Mouse (Mus musculus) intestine, embryonic 15.5 days (tissue): ENCODE data around the gene Krtap5-4. TPM values are rescaled to one million over a fixed set of nuclear protein-coding genes. Genes with fewer than 3 reads are reported as not detected.
A peak's percentile ranks its signal among the peaks of the same experiment; 100 is the strongest.

Source experiments
- ATAC-seq: fragments of 200-750 bp; cut with Nextera tagmentation; 2 replicates; pipeline ENCODE4 v1.8.0; 2017; ENCODE audit warnings: moderate TSS enrichment, moderate library complexity
- H3K27ac ChIP-seq: fragments of 300-500 bp; sonication (generic); 2 replicates; pipeline ENCODE4 v1.5.1; 2015; ENCODE audit warnings: mild to moderate bottlenecking, inconsistent platforms
- H3K27me3 ChIP-seq: fragments of 300-500 bp; sonication (generic); replicated peaks from 2 replicates; pipeline ENCODE4 v1.6.1; 2015; ENCODE audit warnings: inconsistent platforms
- H3K36me3 ChIP-seq: fragments of 300-500 bp; sonication (generic); 2 replicates; pipeline ENCODE4 v1.6.1; 2015; ENCODE audit warnings: inconsistent platforms
- H3K4me1 ChIP-seq: fragments of 300-500 bp; sonication (generic); replicated peaks from 2 replicates; pipeline ENCODE4 v1.6.1; 2015; ENCODE audit warnings: inconsistent platforms
- H3K4me2 ChIP-seq: fragments of 300-500 bp; sonication (generic); replicated peaks from 2 replicates; pipeline ENCODE4 v1.6.1; 2015; ENCODE audit warnings: mild to moderate bottlenecking, inconsistent platforms
- H3K4me3 ChIP-seq: fragments of 300-500 bp; sonication (generic); replicated peaks from 2 replicates; pipeline ENCODE4 v1.5.1; 2015; ENCODE audit warnings: inconsistent platforms
- H3K9ac ChIP-seq: fragments of 300-500 bp; sonication (generic); 2 replicates; pipeline ENCODE4 v1.6.1; 2015; ENCODE audit warnings: inconsistent platforms
- H3K9me3 ChIP-seq: fragments of 300-500 bp; sonication (generic); 2 replicates; pipeline ENCODE4 v1.6.1; 2016; ENCODE audit warnings: inconsistent platforms
- WGBS: fragments of 180-500 bp; shearing (Covaris S2); methylation state at CpG from one replicate; pipeline ENCODE4 v1.1.7; 2015; 5-methylcytosine and 5-hydroxymethylcytosine counted together
- polyA plus RNA-seq: library from polyadenylated mRNA; unstranded; fragments of >200 nt; fragmentation: Nextera tagmentation; extraction: Ambion mirVana; gene quantifications from 2 replicates; pipeline ENCODE4 v1.2.1, GENCODE M21; 2015

Krtap5-4 gene
- polyA plus RNA-seq, 1 experiment from 2014 or later: not detected

DNA sequence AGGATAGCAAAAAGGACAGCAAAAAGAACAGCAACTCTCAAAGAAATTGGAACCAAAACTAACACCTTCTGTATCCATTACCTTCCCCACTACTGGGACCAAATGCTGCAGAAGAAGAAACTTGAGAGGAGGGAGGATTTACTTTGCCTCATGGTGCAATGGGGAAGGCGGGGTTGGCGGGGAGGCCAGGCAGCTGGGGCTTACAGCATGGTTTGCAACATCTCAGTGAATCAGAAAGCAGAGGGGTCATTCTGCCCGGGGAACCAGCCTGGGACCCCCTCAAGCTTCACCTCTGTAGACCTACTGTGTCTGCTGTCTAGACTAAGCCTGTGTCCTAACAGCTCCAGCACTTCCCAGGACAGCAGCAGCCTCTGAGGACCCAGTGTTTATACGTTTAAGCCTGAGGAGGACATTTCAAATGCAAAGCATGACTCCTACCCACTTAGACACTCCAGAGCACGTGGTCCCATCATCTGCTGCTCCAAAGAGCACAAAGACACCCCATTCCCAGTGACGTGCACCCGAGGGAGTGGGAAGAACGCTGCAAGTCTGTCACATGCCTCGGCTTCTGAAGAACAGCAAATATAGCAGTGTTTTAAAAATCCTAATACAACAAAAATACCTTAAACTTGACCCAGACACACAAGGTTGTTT, 46.1 kb downstream of the Krtap5-4 start:
- Histone ChIP-seq H3K27ac (no peak overlapping the region), H3K9me3 (no peaks in the 10 kb centered on the region), H3K4me2 (no peak overlapping the region), H3K36me3 (no peaks in the 10 kb centered on the region), H3K9ac (no peak overlapping the region), H3K27me3 (no peaks in the 10 kb centered on the region), H3K4me1 (peaks cover 11% of the 10 kb centered on the region; the same call in 1 of the 2 replicates), H3K4me3 (no peak overlapping the region)
- WGBS: 29% methylated on average over 9 of the region's 9 CpGs
- ATAC-seq: 0 out of 2 replicates have a peak, but pooled peaks have one; percentile 23

DNA sequence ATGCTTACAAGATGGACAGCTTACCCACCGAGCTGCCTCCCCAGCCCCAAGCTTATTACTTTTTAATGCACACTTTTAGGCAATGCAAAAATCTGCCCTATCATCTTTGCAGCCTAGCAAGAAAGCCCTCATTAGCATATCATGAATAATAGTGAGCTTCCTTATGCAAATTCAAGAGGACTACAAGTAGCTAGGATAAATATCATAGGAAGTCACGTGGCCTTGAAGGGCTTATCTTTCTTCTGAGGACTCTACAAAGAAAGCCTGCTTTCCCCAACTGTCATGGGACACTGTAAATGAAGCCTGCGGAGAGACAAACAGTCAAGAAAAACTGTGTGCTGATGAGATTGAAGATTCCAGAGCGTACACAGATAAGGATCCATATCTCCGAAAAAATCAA, 48.2 kb downstream of the Krtap5-4 start:
- no peak overlapping the region for H3K4me2 ChIP-seq
- no peak overlapping the region for H3K9ac ChIP-seq
- no peak for ATAC-seq
- no peaks in the 10 kb centered on the region for H3K36me3 ChIP-seq
- H3K4me1 ChIP-seq: peaks cover 11% of the 10 kb centered on the region; the same call in 1 of the 2 replicates
- H3K27me3 ChIP-seq: no peaks in the 10 kb centered on the region
- H3K4me3 ChIP-seq: no peak overlapping the region
- no peak overlapping the region for H3K27ac ChIP-seq
- WGBS: 49% methylated on average over 5 of the region's 5 CpGs
- H3K9me3 ChIP-seq: no peaks in the 10 kb centered on the region

DNA sequence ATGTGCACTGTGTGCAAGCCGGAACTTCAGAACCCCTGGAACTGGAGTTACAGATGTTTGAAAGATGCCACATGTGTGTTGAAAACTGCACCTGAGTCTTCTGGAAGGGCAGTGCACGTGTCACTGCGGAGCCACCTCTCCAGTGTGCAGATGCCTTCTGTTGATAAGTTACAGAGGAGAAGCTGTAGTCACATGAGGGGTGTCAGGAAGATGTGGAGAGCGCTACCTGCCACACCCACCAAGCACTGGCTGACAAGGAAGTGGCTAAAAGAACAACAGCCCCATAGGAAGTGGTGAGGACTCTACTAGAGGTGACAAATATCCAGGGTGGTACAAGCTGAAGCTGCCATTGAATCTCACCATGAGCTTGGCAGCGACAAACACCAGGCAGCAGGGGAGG, 50.5 kb downstream of the Krtap5-4 start:
- ATAC-seq: peak; percentile 68; the same call in 1 of the 2 replicates
- Histone ChIP-seq H3K4me2 (no peak overlapping the region), H3K9ac (no peak overlapping the region), H3K4me3 (no peak overlapping the region), H3K4me1 (peaks cover 11% of the 10 kb centered on the region; the same call in 1 of the 2 replicates), H3K27ac (no peak overlapping the region), H3K27me3 (no peaks in the 10 kb centered on the region), H3K9me3 (no peaks in the 10 kb centered on the region), H3K36me3 (no peaks in the 10 kb centered on the region)
- 66% methylated on average over 5 of the region's 5 CpGs for WGBS

Other genes with a start within 250 kb of the Krtap5-4 start
- 57.8 and 61.8 TPM in 2 replicates for gene Mob2, start 242.5 kb upstream of the Krtap5-4 start, polyA plus RNA-seq
- 6.6 TPM in 2 replicates for gene Dusp8, start 207.7 kb upstream of the Krtap5-4 start, polyA plus RNA-seq
- gene Gm45618, start 182.8 kb upstream of the Krtap5-4 start, polyA plus RNA-seq: not detected in 2 replicates
- gene Gm39115, start 167.5 kb upstream of the Krtap5-4 start, polyA plus RNA-seq: not detected in 2 replicates
- not detected in 2 replicates for gene Gm45337, start 158.9 kb upstream of the Krtap5-4 start, polyA plus RNA-seq
- gene Gm29735, start 146.4 kb upstream of the Krtap5-4 start, polyA plus RNA-seq: not detected in 2 replicates
- gene Gm4553, start 137.8 kb upstream of the Krtap5-4 start, polyA plus RNA-seq: not detected in 2 replicates
- gene Krtap5-2, start 127.5 kb upstream of the Krtap5-4 start, polyA plus RNA-seq: not detected in 2 replicates
- not detected in 2 replicates for gene Gm10153, start 113.2 kb upstream of the Krtap5-4 start, polyA plus RNA-seq
- gene Krtap5-3, start 102.2 kb upstream of the Krtap5-4 start, polyA plus RNA-seq: not detected in 2 replicates
- gene Gm7579, start 91.7 kb upstream of the Krtap5-4 start, polyA plus RNA-seq: not detected in 2 replicates
- not detected in 2 replicates for gene Krtap5-5, start 73.6 kb upstream of the Krtap5-4 start, polyA plus RNA-seq
- gene Gm40460, start 62.5 kb upstream of the Krtap5-4 start, polyA plus RNA-seq: not detected in 2 replicates
- not detected in 2 replicates for gene Gm2431, start 45.2 kb upstream of the Krtap5-4 start, polyA plus RNA-seq
- gene Gm4559, start 29.2 kb upstream of the Krtap5-4 start, polyA plus RNA-seq: not detected in 2 replicates
- not detected in 2 replicates for gene Krtap5-1, start 6.4 kb upstream of the Krtap5-4 start, polyA plus RNA-seq
- gene Ifitm10, start 70.2 kb downstream of the Krtap5-4 start, polyA plus RNA-seq: 1.9 and 2.0 TPM in 2 replicates
- 1.2 and 1.9 TPM in 2 replicates for gene Gm49369, start 79.1 kb downstream of the Krtap5-4 start, polyA plus RNA-seq
- gene Ctsd, start 84.5 kb downstream of the Krtap5-4 start, polyA plus RNA-seq: 282 and 329 TPM in 2 replicates
- 5.4 and 5.6 TPM in 2 replicates for gene Syt8, start 131.3 kb downstream of the Krtap5-4 start, polyA plus RNA-seq
- 4.8 and 4.9 TPM in 2 replicates for gene Tnni2, start 138.3 kb downstream of the Krtap5-4 start, polyA plus RNA-seq
- 130 and 145 TPM in 2 replicates for gene Lsp1, start 157.3 kb downstream of the Krtap5-4 start, polyA plus RNA-seq
- 1.4 and 4.3 TPM in 2 replicates for gene Tnnt3, start 195.3 kb downstream of the Krtap5-4 start, polyA plus RNA-seq
- 44.9 and 57.4 TPM in 2 replicates for gene Mrpl23, start 229.1 kb downstream of the Krtap5-4 start, polyA plus RNA-seq